Comparison of ENCODE assay signal across 7 mouse cellular contexts in genomic region chr5:36398463-36399364, GRCm38 (mm10). TPM values are rescaled to one million over a fixed set of nuclear protein-coding genes. Genes with fewer than 3 reads are reported as not detected.
DNase-seq lines count a peak whose midpoint lies in the region; TF ChIP-seq lines count a peak whose summit lies in the region.

No protein-coding gene starts in this region.

- WGBS in hindbrain, embryonic 10.5 days, result 6% methylated on average over 18 of the region's 18 CpGs
- 22% methylated on average over 18 of the region's 18 CpGs for WGBS in spleen, adult 2 months

- peak; percentile 42 for TF ChIP-seq CTCF in ES-Bruce4 (IDR thresholded peaks at IDR 0.05; ENCODE audit: low read depth, low read length)
- 0 out of 2 replicates have a peak, but pooled peaks have one; percentile 22 for TF ChIP-seq CTCF in embryonic fibroblast, embryonic 13.5 days (IDR thresholded peaks at IDR 0.05; ENCODE audit: borderline replicate concordance, insufficient read depth, low read length)
- peak; percentile 39; the same call in 1 of the 2 replicates for TF ChIP-seq CTCF in spleen, adult 2 months (IDR thresholded peaks at IDR 0.05; ENCODE audit: extremely low read depth, insufficient read depth, insufficient read length, insufficient replicate concordance)

- no peak for TF ChIP-seq EP300 in ES-Bruce4 (IDR thresholded peaks at IDR 0.05; ENCODE audit: insufficient read depth, low read depth, low read length)

- no peaks in the 10 kb centered on the region for H3K4me1 ChIP-seq in ES-Bruce4 (ENCODE audit: control insufficient read depth, insufficient read depth, low read length)
- H3K4me1 ChIP-seq in embryonic fibroblast, embryonic 13.5 days (ENCODE audit: control insufficient read depth, insufficient read depth, low read length), result no peaks in the 10 kb centered on the region
- peaks cover 54% of the 10 kb centered on the region for H3K4me1 ChIP-seq in hindbrain, embryonic 10.5 days (replicated peaks)
- H3K4me1 ChIP-seq in spleen, adult 2 months (ENCODE audit: control insufficient read depth, insufficient read depth, insufficient read length), result peaks cover 6% of the 10 kb centered on the region

- TF ChIP-seq POLR2A in ES-Bruce4 (IDR thresholded peaks at IDR 0.05; ENCODE audit: insufficient read depth, low read length), result no peak
- no peak for TF ChIP-seq POLR2A in embryonic fibroblast, embryonic 13.5 days (IDR thresholded peaks at IDR 0.05; ENCODE audit: low read depth, low read length)
- TF ChIP-seq POLR2A in spleen, adult 2 months (IDR thresholded peaks at IDR 0.05; ENCODE audit: low read depth, low read length), result no peak

- H3K9me3 ChIP-seq in ES-Bruce4 (replicated peaks; ENCODE audit: control insufficient read depth, insufficient read depth, low read length, poor library complexity, severe bottlenecking), result no peaks in the 10 kb centered on the region
- no peaks in the 10 kb centered on the region for H3K9me3 ChIP-seq in hindbrain, embryonic 10.5 days

- H3K36me3 ChIP-seq in ES-Bruce4 (ENCODE audit: control insufficient read depth, insufficient read depth, low read length, poor library complexity, severe bottlenecking), result no peaks in the 10 kb centered on the region
- no peaks in the 10 kb centered on the region for H3K36me3 ChIP-seq in hindbrain, embryonic 10.5 days
- no peaks in the 10 kb centered on the region for H3K36me3 ChIP-seq in spleen, adult 2 months (ENCODE audit: control insufficient read depth, insufficient read depth, low read length)

- H3K9ac ChIP-seq in ES-Bruce4 (ENCODE audit: low read depth, poor library complexity, severe bottlenecking), result no peak overlapping the region

- peaks cover 6% of the 10 kb centered on the region; the same call in 1 of the 2 replicates for H3K27me3 ChIP-seq in ES-Bruce4 (ENCODE audit: control insufficient read depth, insufficient read depth, low read length, poor library complexity, severe bottlenecking)
- H3K27me3 ChIP-seq in hindbrain, embryonic 10.5 days (ENCODE audit: insufficient read depth, poor library complexity, severe bottlenecking), result peaks cover 59% of the 10 kb centered on the region
- peaks cover 9% of the 10 kb centered on the region for H3K27me3 ChIP-seq in spleen, adult 2 months (ENCODE audit: control insufficient read depth, insufficient read depth, low read length)

- H3K4me3 ChIP-seq in ES-Bruce4 (ENCODE audit: low read depth, low read length), result no peak overlapping the region
- no peak overlapping the region for H3K4me3 ChIP-seq in embryonic fibroblast, embryonic 13.5 days (ENCODE audit: insufficient read depth, low read length)
- peak overlapping the region; percentile 22; the same call in 1 of the 2 replicates for H3K4me3 ChIP-seq in hindbrain, embryonic 10.5 days
- no peak overlapping the region for H3K4me3 ChIP-seq in spleen, adult 2 months (ENCODE audit: extremely low read depth, insufficient read depth, insufficient read length)

- peak; percentile 53 to 66 for DNase-seq in adrenal gland, adult 18-20 months (ENCODE audit: low spot score in 2 of 2)
- DNase-seq in hindbrain, embryonic 10.5 days (ENCODE audit: low spot score), result peak; percentile 72
- peak; percentile 31 for DNase-seq in layer of hippocampus, adult 9-10 months (ENCODE audit: low spot score)
- DNase-seq in lung, postnatal 4 days, result peak; percentile 67 to 75
- DNase-seq in spleen, adult 2 months (ENCODE audit: low read depth in 1 of 2, low spot score in 2 of 2), result peak in 1 of 2 experiments; percentile 57

- H3K27ac ChIP-seq in ES-Bruce4 (ENCODE audit: insufficient read depth, low read length), result no peak overlapping the region
- no peak overlapping the region for H3K27ac ChIP-seq in embryonic fibroblast, embryonic 13.5 days (ENCODE audit: insufficient read depth, low read length)
- H3K27ac ChIP-seq in hindbrain, embryonic 10.5 days, result peak overlapping the region; percentile 31; the same call in 1 of the 2 replicates
- H3K27ac ChIP-seq in spleen, adult 2 months (ENCODE audit: insufficient read depth, low read length), result no peak overlapping the region

RNA-seq across cellular contexts. Expression of gene Sorcs2, which starts 0.8 kb away (rescaled TPM):
- 1.0 and 1.2 TPM in 2 replicates for polyA plus RNA-seq in ES-Bruce4 (2011; ENCODE audit: insufficient read depth, insufficient read length, low read depth, missing spikeins)
- 10 to 100 TPM; 14.2 to 30.4 TPM for total RNA-seq in adrenal gland, adult 18-20 months (2021)
- 57.1 and 67.1 TPM in 2 replicates for polyA plus RNA-seq in embryonic fibroblast, embryonic 13.5 days (2011; ENCODE audit: insufficient read length, low read depth, missing spikeins)
- polyA plus RNA-seq in hindbrain, embryonic 10.5 days (2016; fragmentation: Nextera tagmentation; extraction: Ambion mirVana), result 7.5 and 10.5 TPM in 2 replicates
- polyA plus RNA-seq in spleen, adult 2 months (2012; rRNA removed), result 2.3 and 3.7 TPM in 2 replicates
